Mouse (Mus musculus) liver, adult 2 months (tissue): ENCODE measurements around the gene Irf7.

Experiments used
- CTCF ChIP-seq: fragments of 200-500 bp; IDR thresholded peaks from 2 replicates; pipeline ENCODE4 v1.5.1; 2011; ENCODE audit warnings: low read depth, low read length, control low read depth
- POLR2A ChIP-seq: fragments of 200-500 bp; IDR thresholded peaks from 2 replicates; pipeline ENCODE4 v1.6.1; 2011; ENCODE audit warnings: low read length, control low read depth; ENCODE audit not compliant: insufficient read depth; ENCODE audit errors: extremely low read depth

GRCm38 (mm10) chr7:141269273-141269545 is 2.9 kb upstream of the Irf7 start:
- no peak for TF ChIP-seq CTCF
- no peak for TF ChIP-seq POLR2A
